Mouse (Mus musculus) G1E (cell line): ENCODE measurements around the gene Tbc1d10b.

Source experiments
- CTCF ChIP-seq: IDR thresholded peaks from 2 replicates; pipeline ENCODE4 v1.5.1; 2012; ENCODE audit warnings: low read depth, low read length, inconsistent platforms, mixed read lengths
- GATA1 ChIP-seq: IDR thresholded peaks from 2 replicates; pipeline ENCODE4 v1.6.1; 2012; ENCODE audit warnings: borderline replicate concordance, low read length, inconsistent platforms, mixed read lengths
- POLR2AphosphoS5 ChIP-seq: IDR thresholded peaks from 2 replicates; pipeline ENCODE4 v1.6.1; 2012; ENCODE audit warnings: low read depth, low read length, inconsistent platforms; ENCODE audit not compliant: insufficient replicate concordance

DNA sequence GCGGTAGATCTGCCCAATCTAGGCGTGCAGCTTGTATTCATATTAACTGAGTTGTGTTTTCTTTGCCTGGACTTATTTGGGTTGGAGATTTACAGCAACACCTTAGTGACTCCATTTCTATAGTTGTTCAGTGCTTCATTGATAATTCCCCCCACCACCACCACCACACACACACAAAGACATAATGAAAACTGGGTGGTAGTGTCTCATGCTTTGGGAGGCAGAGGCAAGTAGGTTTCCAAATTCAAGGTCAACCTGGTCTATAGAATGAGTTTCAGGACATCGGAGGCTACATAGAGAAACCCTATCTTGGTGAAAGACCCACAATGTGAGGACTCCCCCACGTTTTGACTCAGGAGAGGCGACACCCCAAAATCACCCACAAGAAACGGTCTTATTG lies 16.3 kb upstream of the Tbc1d10b start:
- TF ChIP-seq CTCF (no peak), POLR2AphosphoS5 (no peak), GATA1 (no peak)
